Mouse (Mus musculus) adrenal gland, postnatal 10 days (tissue): ENCODE results near the gene Vmn2r40. TPM values are rescaled to one million over a fixed set of nuclear protein-coding genes. Genes with fewer than 3 reads are reported as not detected.
"Not testable (repeated sequence)": the region's sequence is repeated elsewhere in the genome, so short reads cannot be mapped to it uniquely, and the experiment has no call there.

Experiments used
- DNase-seq: peaks from one replicate; pipeline ENCODE4 v3.0.0; 2021; ENCODE audit warnings: mixed read lengths
- long read RNA-seq, 2 experiments: library from polyadenylated mRNA; stranded (forward); transcript quantifications; one replicate each; pipeline ENCODE4 v2.0.0; 2021
- total RNA-seq, 2 experiments: library from RNA; stranded (reverse); gene quantifications; 2 replicates each; pipeline ENCODE4 v1.2.3; 2021

Gene Vmn2r40
- not detected for total RNA-seq
- long read RNA-seq, experiment 1, result 0 reads
- long read RNA-seq, experiment 2, result 0 reads

DNA sequence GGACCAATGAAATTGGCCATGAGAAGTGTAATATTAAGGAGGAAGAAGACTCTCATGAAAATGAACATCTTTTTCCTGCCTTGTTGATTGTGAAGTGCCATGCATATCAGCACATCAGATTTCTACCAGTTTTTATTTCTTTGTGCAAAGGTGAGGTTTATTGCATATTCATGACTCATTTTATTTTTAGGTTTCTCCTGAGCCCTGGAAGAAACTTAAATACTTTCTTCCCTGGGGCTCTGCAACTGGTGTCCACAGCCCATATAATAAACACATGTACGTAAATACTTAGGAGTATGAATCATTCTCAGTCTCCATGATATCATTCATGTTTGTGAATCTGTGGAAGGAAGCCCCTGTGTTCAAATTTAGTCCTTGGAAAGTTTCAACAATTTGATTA is at the start of gene Vmn2r40:
TSS of gene Vmn2r40 (minus strand) at position 101 of the 400 bp plus-strand sequence.
- DNase-seq, result not testable (repeated sequence)

Other genes starting within 250 kb of the Vmn2r40 start
- not detected for gene Vmn2r39, start 99.4 kb upstream of the Vmn2r40 start, total RNA-seq
- gene Vmn2r38, start 166.4 kb upstream of the Vmn2r40 start, total RNA-seq, result not detected